Mouse (Mus musculus): Measurements from ENCODE around the gene Sycp3.
"Not testable (repeated sequence)": the region's sequence is repeated elsewhere in the genome, so short reads cannot be mapped to it uniquely, and the experiment has no call there.

Gene Sycp3

GRCm38 (mm10) chr10:88459502-88459992, at the start of gene Sycp3:
TSS of gene Sycp3 (plus strand) at chr10:88459569.
- peak; percentile 46 for DNase-seq

DNA sequence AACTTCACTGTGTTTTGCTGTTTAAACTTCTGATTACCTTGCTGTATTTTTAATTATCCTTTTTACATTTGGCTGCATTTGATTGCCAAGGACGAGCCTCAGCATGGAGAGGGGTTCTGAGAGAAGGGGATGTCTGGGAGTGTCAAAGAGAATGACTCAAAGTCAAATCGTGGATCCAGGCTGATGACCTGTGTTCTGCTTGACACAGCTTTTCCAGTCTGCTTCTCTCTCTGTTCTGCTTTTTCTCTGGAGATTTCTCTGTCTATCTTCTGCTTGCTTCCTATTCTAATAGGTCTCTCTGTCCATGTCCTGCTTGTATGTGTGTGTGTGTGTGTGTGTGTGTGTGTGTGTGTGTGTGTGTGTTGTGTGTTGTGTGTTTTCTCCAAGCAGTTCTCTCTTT, 49.6 kb upstream of the Sycp3 start:
- no peak for DNase-seq

DNA sequence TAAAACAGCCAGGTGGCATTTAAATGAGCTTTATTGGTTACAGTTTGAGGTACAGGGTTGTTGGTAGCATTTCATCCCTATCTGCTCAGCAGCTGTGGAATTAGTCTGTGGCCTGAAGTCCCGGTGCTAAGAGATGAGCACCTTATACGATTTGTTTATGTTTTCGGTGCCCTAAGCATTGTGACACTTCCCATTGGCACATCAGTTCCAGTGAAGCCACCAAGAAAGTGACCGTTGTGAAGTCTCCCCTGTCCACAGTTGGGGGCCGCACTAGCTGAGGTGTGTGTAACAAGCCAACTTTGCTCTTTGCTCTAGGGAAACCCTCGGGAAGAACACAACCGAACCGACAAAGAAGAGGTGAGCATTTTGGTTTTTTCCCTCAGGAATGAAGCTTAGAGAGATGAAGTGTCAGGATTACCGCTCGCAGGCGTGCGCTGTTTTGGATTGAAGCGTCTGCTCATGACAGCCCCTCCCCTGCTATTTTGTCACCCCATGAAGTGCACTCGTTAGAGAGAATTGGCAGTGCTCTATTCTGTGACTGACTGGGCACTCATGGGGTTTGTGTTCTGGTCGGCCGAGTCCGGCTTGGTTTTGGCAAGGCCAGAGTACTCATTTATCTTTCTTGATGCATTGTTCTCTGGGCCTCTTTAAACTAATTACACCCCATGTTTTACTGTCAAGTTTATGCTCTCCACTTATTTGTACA, 46.9 kb upstream of the Sycp3 start:
- DNase-seq, result no peak

DNA sequence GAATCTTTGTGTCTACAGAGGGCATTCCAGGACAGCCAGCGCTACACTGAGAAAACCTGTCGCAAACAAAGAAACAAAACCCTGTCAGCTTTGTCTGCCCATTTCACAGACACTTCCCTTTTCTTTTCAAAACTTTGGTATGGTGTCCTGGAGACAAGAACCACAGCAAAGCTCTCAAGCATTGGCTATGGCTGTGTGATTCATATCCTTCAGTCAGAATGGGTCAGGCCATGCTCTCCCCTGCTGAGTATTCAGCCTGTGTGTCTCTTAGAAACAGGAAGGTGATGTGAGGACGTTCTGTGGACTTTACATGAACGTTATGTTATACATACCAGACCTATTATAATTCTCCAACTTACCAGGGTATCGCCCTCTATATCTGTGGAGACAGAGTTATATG, 41.7 kb upstream of the Sycp3 start:
- no peak for DNase-seq

- DNase-seq, result no peak
Measured at GRCm38 (mm10) chr10:88420141-88420541, 39.2 kb upstream of the Sycp3 start.

GRCm38 (mm10) chr10:88420655-88421435, 38.5 kb upstream of the Sycp3 start:
- DNase-seq, result no peak

GRCm38 (mm10) chr10:88426158-88426816, 33.1 kb upstream of the Sycp3 start:
- DNase-seq, result peak; percentile 23

DNA sequence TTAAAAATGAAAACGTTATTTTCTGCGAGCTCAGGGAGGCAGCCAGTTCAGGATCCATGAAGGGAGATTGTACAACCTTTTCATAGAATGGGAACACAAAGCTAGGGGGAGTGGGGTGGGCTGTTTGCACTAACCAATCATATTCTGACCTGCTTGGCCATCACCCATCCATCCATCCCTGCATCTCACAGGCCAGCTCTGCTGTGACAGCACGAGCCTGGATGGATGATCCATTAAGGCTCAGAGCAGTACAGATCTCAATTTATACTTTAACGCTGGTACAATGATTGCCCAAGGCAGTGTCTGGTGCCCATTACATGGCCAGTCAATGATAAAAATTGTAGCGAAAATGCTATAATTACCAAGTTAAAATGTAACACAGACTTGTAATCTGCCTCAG, 32.5 kb upstream of the Sycp3 start:
- no peak for DNase-seq

- DNase-seq, result no peak
Measured at GRCm38 (mm10) chr10:88427998-88428397, 31.4 kb upstream of the Sycp3 start.

GRCm38 (mm10) chr10:88441224-88441623, 18.1 kb upstream of the Sycp3 start:
- DNase-seq, result no peak

GRCm38 (mm10) chr10:88451221-88451620, 8.1 kb upstream of the Sycp3 start:
- DNase-seq, result no peak

- no peak for DNase-seq
Measured at GRCm38 (mm10) chr10:88451990-88452389, 7.4 kb upstream of the Sycp3 start.

- DNase-seq, result no peak
Measured at GRCm38 (mm10) chr10:88457816-88458215, 1.6 kb upstream of the Sycp3 start.

DNA sequence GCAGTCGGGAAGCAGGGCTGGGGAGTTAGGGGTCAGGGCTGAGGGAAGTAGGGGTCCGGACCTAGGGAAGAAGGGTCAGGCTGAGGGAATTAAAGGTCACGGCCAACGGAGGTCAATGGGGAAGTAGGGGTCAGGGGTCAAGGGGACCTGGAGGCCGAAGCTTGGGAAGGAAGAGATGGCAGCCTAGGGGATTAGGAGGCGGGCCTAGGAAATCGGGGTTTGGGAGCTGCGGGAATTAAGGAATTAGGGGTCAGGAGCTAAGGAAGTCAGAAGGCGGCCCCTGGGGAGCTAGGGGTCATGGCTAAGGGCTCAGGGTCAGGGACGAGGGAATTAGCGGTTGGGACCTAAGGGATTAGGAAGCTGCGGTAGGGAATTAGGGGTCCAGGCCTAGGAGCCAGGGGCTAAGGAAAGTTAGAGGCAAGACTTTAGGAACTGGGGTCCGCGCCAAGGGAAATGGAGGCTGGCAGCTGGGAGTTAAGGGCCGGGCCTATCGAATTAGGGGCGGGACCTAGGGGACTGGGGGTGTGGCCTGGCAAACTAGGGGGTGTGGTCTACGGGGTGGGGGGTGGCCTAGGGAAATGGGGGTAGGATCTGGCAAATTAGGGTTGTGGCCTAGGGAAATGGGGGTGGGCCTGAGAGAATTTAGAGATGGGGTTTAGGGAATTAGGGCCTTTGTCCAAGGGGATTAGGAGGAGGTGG, 902 bp downstream of the Sycp3 start:
- peak; percentile 25 for DNase-seq

GRCm38 (mm10) chr10:88482866-88483265, 23.5 kb downstream of the Sycp3 start:
- DNase-seq, result not testable (repeated sequence)

GRCm38 (mm10) chr10:88488629-88489028, 29.3 kb downstream of the Sycp3 start:
- DNase-seq, result no peak

DNA sequence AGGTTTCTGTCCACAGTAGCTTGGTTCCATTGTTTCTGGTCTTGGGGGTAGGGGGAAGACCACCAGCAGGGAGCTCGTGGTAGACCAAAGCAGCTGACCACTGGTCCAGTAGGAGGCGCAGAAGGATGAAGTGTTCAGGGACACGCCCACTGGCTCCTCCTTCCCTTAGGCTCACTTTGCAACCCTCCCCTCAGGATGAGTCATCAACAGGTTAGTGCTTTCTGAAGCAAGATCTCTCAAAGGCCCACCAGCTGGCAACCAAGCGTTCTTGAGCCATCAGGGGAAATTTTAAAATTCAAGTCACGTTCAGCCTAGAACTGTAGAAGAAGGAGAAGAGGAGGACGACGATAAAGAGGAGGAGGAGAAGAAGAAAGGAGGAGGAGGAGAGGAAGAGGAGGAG, 32.3 kb downstream of the Sycp3 start:
- no peak for DNase-seq

DNA sequence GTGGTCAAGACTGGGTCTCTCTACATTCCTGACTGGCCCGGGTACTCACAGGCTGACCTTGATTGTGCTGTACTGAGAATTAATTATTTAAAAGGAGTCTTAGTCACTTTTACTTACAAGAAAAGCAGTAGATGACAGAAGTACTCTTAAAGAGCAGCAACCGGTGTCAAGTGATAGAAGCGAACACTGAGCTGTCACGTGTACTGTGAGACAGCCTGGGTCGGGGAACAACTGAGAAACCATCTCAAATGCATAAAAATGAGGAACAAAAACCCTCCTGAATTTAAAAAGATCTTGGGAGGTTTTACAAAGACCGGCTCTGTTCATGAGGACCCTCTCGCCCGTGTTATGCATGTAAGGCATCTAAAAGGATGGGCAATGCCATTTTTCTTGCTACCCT, 33.3 kb downstream of the Sycp3 start:
- DNase-seq, result no peak

DNA sequence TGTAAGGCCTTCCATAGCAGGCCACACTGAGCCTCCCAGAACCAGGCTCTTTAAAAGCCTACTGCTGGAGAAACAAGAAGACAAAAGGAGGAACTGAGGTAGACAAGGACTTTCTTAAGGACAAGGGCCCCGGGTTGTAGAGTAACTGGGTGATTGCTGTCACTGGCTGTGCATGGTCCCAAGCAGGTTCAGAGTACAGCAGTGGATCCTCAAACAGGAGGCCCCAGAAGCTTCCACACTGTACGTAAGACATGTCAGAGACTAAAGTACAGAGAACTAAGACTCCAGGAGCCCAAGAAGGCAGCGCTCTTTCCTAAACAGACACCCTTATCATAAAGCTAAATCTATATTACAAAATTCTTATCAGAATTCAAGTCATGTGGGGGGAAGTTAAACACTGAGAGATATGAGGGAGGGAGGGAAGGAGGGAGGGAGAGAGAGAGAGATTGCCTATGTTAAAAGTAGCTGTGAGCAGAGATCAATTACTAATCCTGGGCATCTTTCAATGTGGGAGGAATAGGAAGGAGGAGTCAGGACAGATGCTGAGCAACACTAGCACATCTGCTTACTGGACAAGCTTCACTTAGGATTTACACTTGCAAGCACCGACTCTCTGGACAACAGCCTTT, 35.7 kb downstream of the Sycp3 start:
- no peak for DNase-seq

DNA sequence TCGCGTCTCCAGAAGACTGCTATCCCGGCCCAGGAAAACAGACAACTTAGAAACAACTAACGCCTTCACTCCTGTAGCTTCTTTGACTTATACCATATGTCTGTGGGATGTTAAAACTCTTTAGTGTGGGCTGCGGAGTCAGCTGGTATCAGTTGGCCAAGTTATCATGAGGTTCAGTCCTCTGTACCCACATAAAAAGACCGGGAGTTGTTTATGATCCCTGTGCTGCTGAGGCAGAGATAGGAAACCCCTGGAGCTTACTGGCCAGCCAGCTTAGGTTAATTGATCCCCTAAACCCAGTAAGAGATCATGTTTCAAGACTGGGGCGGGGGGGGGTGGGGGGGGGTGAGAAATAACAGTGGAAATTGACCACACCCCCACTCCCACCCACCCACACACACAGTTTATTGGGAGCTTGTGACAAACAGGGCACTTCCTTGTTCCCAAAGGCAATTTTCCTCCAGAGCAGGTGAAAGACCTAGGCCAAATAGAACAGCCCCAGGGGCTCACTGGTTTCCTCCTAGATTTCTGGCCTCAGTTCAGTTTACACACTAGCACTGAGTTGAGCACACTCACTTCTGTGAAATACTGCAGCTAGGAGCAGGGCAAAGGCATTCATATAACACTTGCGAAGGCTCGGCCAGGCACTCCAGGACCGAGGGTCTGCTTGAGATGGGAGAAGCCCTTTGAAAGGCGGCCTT, 37.6 kb downstream of the Sycp3 start:
- no peak for DNase-seq

DNA sequence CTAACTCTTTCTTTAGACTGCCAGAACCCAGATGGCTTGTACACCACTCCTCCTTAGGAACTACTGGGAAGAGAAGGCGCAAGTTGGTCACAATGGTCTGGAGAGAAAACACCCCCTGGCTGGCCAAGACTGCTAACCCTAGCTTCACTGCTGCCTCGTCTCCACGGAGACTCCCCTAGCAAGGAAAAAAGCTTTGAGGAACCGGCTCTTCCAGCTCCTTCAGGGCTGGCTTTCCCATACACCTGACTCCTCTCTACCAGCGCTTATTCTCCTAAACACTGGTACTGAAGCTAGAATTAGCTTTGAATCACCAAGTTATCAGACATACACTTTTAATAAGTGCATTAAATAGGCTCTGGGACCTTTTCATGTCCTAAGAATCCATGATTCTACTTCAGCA, 40.6 kb downstream of the Sycp3 start:
- no peak for DNase-seq

- DNase-seq, result no peak
Measured at GRCm38 (mm10) chr10:88501370-88501769, 42.0 kb downstream of the Sycp3 start.
